Mouse (Mus musculus): Measurements from ENCODE around the gene Bcap31.
"Not testable (repeated sequence)": the region's sequence is repeated elsewhere in the genome, so short reads cannot be mapped to it uniquely, and the experiment has no call there.

Bcap31 gene

DNA sequence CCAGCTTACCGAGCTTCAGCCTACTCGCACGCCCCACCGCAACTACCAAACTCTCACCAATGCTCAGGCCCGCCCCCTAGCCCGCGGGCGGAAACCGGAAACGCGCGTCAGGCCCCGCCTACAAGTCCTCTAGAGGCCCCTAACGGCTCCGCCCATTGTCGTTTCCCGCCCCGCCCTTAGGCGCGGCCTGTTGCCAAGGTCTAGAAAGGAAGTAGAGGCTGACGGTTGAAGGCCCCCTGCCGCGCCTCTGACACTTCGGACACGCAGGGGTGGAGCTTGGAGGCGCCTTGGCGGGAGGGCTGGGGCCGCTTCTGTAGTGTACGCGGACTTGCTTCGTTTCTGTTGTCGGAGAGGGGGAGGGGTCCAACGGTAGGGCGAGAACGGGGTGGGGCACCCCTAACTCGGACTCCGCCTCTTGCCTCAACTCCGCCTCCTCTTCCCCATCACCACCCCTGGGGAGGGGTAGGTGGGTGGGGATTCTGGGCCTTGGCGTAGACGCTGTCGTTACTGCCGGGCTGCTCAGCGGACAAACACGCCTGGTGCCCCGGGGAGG lies at the start of gene Bcap31, which contains the start of gene Abcd1:
TSS of gene Bcap31 (minus strand) at position 67 of the 553 bp plus-strand sequence.
TSS of gene Abcd1 (plus strand) at position 489 of the 553 bp plus-strand sequence.
- peak; percentile 92 for DNase-seq (ENCODE audit: low spot score)

DNA sequence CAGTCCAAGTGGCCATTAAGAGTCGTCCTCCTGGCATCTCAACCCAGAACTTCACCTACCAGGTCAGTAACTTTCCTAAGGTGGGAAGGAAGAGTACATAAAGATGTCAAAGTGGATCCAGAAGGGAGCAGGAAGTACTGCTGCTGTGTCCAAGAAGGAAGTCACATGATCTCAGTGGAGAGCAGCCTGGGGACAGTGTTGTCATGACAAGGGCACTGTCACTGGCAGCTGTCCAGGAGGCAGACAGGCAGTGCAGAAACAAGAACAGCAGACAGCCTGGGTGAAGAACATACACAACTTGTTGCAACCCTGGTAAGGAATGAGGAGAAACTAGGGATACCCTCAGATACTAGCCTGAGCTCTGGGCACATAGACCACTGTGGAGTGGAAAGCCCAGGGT lies 49.3 kb upstream of the Bcap31 start:
- DNase-seq (ENCODE audit: low spot score): peak; percentile 41

DNA sequence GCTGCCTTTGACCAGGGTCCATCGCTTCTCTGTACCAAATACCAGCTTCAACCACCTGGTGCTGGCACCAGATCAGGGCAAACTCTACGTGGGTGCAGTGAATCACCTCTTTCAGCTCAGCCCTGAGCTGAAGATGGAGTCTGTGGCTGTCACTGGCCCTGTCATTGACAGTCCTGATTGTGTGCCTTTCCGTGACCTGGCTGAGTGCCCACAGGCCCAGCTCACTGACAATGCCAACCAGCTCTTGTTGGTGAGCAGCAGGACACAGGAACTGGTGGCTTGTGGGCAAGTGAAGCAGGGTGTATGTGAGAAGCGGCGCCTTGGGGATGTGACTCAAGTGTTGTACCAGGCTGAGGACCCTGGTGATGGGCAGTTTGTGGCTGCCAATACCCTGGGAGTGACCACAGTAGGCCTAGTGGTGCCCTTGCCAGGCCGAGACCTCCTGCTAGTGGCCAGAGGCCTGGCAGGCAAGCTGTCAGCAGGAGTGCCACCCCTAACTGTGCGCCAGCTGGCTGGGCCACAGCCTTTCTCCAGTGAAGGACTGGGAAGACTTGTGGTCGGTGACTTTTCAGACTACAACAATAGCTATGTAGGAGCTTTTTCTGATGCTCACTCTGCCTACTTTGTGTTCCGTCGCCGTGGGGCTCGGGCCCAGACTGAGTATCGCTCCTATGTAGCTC lies 42.8 kb upstream of the Bcap31 start:
- DNase-seq (ENCODE audit: low spot score): peak; percentile 46

DNA sequence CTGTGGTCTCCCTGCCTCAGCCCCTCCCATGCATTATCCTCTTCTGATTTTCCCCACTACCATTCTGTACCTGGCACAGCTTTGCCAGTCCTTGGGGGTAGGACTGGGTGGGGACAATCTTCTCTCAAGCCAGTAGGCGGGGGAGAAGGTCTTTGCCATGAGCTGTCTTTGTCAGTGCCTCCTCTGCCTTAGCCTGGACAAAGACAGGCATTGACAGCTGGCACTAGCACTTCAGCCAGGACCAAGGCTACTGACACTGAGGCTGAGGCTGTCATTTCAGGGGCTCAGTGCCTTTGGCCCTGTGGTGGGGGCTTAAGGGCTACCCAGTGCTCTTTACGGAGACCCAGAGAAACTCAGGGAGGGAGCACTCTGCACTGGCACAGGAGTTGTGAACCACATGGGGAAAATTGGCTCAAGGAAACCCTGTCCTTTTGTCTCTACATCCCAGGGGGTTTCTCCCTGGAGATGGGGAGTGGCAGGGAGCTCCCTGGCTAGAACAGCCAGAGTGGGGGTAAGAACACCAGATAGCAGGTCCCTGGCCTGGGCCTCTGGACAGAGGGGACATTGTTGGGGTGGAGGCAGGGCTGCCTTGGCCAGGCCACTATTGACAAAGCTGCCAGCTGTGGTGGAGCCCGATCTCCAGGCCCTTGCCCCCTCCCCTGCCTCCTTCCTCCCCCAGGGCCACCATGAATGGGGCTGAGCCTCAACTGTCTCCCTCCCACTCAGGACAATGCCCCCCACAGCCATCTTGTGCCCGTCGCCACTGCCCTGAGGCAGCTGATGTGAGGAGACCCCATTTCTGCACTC lies 40.6 kb upstream of the Bcap31 start, which contains the start of gene Plxnb3:
TSS of gene Plxnb3 (plus strand) at position 757 of the 807 bp plus-strand sequence.
- peak; percentile 41 for DNase-seq (ENCODE audit: low spot score)

DNA sequence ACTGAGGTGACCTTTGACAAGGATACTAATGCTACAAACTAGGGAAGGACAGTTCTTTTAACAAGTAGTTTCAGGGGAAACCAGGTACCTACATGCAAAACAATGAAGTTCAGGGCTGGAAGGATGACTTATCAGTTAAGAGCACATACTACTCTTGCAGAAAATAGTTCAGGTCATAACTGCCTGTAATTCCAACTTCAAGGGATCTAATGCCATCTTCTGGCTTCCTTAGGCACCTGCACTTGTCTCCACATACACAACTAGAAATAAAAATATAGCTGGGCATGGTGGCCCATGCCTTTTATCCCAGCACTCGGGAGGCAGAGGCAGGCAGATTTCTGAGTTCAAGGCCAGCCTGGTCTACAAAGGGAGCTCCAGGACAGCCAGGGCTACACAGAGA lies 33.0 kb upstream of the Bcap31 start:
- no peak for DNase-seq (ENCODE audit: low spot score)

DNA sequence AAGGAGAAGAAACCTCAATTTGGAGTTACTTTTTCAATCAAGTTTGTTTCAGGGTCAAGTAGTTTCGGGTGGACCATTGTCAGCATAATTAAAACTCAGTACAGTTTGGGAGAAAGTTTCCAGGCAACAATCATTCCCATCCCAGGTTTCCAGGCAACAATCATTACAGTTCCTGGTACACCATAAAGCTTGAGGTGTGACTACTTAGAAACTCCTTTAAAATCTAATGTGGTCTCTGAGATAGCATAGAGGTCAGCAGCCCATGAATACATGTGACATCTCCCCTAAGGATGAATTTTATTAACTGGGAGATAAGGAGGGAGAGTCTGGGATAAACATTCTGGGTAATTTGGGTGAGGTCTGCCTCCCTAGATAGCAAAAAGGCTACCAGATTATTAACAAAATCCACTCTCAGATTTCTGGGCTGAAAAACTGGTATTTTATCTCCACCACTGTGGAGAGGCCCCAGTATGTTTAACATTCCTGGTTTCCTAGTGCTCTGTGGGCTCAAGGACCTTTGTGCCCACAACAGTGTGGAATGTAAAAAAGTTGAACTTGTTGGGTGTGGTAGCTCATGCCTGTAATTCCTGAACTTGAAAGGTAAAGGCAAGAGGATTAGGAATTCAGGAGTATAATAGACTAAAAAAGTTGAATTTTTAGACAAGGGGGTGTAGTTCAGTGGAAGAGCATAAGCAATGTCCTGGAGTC lies 29.0 kb upstream of the Bcap31 start:
- DNase-seq (ENCODE audit: low spot score): no peak

DNA sequence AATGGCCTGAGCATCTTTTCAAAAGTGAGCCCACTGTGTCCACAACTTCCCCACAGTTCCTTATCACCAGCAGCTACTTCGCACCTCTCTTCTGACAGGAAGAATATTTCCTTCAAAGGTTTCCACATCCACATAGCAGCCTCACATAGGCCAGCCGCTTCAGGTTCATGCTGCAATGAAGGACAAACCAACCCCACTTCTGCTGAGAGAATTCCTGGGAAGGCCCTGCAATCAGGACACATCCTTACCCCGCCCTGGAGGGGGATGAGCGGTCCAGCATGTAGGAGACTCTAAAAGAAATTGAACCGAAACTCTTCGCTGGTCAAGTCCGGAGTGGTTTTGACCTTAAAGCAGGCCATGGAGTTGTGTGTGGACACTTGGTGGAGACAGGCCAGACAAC lies 23.9 kb upstream of the Bcap31 start:
- not testable (repeated sequence) for DNase-seq (ENCODE audit: low spot score)

DNA sequence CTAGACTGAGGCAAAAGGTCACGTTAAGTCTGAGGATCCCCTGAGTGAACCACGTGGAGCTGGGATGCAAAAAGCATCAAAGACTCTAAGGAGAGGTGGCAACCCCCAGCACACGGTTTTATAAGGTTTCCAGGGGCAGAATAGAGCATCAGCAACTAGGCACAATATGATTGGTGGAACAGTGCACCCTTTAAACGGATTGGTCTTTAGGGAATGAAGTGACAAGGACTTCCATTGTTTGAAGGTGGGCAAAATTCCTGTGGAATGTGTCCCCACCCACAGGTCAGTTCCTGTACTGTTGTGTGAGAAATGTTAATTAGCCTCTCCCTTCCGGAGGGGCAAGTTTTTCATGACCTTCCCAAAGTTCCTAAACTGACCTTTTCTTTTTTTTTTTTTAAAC lies 23.2 kb upstream of the Bcap31 start:
- DNase-seq (ENCODE audit: low spot score): no peak

DNA sequence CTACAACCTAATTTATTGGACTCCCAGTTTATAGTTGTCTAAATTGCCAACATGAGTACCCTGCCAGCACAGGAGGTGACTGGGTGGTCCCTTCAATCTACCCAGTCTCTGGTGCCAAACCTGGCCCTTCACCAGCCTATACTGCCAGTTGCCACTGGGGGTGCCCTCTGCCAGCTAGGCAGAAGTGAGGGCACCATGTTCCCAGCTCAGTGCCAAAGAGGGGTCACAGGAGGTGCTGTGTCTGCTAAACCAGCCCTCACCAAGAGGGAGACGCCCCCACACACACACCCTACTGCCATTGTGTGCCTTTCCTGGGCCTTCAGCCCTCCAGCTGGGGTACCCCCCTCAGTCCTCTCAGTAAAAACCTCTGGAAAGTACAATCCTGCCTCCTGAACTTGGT lies 22.2 kb upstream of the Bcap31 start:
- no peak for DNase-seq (ENCODE audit: low spot score)

DNA sequence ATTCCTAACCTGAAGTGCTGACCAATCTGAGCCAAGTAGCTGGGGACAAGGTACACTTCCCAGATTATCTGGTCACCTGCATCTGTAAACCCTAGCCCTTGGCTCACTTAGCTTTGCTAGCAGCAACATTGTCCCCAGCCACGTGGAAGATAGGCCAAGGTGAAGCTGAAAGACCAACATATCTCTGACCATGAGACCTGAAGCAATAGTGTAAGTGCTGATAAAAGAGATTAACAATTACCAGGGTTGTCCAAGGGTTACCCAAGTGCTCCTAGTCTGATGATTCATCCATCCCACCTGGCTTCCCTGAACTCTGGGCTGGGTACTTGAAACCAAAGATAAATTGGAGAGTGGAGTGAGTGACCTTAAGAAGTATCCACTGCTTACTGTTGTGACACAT lies 14.9 kb upstream of the Bcap31 start:
- no peak for DNase-seq (ENCODE audit: low spot score)

DNA sequence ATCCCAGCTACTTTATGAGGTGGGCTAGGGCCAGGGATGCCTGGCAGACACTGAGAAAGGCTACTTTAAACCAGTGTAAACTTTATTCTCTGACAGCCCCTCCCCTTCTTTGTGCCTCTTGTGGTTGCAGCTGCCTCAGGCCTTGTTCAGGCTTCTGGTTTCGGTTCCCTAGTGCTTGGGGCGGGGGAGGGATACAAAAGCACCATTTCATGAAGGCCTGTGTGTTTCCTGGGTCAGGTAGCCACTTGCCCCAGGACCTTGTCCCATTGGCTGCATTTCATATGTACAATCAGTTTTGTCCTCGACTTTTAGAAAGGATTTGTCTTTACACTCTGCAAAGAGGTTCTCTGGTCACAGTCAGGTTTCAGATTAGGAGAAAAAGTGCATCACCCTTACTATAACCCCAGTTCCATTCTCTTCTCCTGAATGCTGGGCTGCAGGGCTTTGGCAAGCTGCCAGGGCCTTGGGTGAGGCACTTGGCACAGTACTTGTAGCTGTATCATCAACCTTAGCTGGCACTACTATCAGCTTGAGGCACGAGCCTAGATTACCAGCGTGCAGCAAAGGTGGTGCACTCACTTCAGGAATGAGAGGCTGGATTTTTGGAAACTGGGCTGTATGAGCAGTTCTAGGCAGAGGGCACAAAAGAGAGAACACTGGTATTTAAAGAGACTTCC lies 2.8 kb upstream of the Bcap31 start:
- peak; percentile 23 for DNase-seq (ENCODE audit: low spot score)

DNA sequence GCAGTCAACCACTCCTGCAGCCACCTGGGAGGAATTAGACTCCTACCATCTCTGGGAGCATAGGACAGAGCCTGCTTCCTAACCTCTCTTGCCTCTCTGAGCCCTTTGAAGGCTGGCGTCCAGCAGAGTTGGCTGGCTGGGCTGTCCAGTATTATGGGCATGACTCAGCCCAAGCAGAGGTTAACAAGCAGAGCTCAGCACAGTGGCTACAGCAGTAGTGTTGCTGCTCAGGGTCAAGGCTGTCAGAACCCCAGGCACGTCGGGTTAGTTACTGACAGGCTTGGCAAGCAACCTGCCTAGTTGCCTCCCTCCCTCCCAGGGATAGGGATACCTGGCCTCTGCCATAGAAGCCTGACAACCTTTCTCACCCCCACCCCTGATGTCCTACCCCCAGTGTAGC lies 2.3 kb upstream of the Bcap31 start:
- peak; percentile 6 for DNase-seq (ENCODE audit: low spot score)

DNA sequence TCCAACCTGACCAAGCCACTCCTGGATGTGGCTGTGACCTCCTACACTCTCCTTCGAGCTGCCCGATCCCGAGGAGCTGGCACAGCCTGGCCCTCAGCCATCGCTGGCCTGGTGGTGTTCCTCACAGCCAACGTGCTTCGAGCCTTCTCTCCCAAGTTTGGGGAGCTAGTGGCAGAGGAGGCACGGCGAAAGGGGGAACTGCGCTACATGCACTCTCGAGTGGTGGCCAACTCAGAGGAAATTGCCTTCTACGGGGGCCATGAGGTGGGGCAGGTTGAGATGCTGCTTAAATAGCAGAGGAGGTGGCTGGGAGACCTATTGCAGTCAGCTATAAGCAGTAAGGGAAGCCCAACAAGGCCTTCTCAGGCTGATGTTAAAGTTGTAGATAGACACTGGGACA lies 1.7 kb upstream of the Bcap31 start:
- no peak for DNase-seq (ENCODE audit: low spot score)

DNA sequence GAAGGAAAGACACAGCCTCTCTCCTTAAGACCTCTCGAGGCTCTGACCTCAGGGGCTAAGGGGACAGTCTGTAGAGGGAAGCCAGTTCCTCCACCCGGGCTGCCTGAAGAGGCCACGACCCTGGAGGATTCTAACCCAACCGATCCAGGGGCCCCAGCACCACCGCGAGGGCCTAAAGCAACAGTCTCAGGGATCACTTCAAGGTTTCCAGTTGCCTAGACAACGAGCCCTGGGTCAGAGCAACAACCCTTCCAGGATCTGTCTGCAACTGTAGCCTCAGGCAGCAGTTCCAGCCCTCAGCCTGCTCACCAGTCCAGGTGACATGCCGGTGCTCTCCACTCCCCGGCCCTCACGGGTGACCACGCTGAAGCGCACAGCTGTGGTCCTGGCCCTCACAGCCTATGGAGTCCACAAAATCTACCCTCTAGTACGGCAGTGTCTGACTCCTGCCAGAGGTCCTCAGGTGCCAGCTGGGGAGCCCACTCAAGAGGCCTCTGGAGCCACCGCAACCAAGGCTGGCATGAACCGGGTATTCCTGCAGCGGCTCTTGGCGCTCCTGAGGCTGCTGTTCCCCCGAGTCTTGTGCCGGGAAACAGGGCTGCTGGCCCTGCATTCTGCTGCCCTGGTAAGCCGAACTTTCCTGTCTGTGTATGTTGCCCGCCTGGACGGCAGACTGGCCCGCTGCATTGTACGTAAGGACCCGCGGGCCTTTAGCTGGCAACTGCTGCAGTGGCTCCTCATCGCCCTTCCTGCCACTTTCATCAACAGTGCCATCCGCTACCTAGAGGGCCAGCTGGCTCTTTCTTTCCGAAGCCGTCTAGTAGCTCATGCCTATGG lies 952 bp upstream of the Bcap31 start:
- DNase-seq (ENCODE audit: low spot score): peak; percentile 18

DNA sequence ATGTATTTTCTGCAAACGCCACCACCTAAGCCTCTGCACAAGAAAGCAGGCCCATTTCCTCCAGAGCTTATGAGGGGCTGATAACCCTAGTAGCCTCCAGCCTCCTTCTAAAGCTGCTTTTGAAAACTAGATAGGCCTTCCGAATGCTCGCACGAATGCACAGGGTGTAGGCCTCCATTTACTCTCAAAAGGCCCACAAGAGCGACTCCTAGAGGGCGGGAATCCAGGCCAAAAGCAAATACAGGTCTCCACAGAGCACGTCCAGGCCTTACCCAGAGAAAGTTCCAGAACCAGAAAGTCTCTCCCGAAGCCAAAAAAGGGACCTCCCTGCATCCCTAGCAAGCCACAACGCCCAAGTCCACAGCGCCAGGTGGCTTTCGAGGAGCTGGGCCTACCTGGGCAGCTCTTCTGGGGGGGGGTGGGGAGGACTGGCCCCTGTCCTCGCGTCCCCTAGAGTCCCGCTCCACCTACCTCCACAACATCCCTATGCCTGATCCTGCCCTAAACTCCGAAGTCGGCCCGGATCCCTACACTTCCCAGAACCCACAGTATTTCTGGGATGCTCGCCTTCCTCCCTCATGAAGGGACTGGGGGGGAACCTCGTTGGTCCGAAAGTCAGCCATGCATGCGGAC lies 383 bp downstream of the Bcap31 start:
- DNase-seq (ENCODE audit: low spot score): peak; percentile 25

DNA sequence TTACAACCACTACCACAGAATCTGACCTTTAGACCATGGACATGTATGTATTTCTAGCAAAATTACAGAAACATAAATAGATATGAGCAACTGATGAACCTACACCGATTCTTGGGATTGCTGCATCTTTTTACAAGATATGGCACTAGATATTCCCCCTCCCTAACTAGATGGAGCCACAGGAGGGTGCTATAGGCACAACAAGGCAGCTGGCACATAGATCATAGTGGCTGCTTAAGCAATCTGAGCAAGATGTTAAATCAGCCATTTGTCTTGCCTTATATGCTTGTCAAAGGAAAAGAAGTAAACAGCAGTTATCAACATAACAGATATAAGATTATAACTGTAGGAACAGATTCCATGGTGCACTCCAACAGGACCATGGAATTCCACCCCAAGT lies 15.5 kb downstream of the Bcap31 start:
- DNase-seq (ENCODE audit: low spot score): no peak

DNA sequence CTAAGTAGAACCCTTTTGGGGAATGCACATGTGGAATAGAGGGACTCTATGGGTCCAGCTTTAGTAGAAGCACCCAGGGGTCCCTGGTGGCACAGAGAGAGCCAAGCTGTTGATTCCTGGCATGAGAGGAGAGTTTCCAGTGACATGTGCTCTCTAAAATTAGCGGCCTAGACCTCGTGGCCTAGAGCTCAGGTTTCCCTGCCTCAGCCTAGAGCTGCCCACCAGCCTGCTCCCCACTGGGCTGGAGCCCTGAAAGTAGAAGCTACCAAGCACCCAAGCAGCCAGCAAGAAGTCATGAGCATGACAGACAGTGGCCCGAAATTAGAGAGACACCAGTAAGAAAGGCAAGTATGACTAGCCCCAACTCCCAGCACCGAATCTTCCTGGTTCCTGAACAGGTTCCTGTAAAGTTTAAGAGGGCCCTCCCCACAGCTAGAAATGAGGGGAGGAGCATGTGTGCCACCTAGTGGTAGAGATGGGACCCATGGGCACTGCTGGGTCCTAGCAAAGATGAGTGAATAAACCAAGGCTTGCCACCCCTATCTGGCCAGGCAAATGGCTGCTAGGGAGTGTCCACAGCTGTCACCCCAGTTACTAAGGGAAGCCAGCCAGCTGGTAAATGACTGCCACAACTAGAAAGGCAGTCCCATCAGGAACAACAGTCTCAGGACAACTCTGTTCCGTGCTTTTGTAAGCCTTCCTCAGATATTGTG lies 24.9 kb downstream of the Bcap31 start:
- DNase-seq (ENCODE audit: low spot score): peak; percentile 58

DNA sequence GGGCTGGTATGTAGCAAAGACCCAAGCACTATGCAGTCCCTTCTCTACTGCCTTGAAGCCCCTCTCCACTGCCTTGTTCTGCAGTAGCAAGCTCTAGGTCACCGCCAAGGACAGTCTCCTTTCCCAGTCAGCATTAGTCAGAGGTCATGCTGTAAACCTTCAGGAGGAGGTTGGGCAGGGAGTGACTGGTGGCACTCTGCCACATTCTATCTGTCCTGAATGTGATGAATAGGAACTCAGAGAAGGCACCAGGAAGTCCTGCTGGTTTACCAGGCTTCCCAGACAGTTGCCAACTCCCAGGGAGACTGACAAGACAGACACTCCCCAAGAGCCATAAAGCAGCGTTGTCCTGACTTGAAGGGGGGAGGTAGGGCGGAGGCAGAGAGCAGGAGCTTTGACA lies 30.3 kb downstream of the Bcap31 start:
- no peak for DNase-seq (ENCODE audit: low spot score)

DNA sequence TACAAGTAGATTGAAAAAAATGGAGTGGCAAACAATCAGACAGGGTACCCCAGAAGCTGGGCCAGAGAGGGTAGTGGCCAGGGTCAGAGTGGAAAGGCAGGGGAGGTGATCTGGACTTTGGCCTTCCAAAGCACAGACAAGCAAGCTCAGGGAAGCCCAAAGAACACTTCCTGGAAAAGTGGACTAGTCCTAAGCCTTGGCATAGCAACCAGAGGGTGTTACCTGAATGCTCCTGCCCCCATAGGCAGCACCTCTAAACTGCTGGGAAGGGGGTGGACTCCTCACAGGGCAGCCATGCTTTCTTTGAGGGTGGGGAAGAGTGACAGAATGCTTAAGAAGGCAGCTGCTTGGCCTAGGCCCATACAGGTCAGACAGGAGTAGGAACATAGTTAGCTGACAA lies 31.0 kb downstream of the Bcap31 start:
- DNase-seq (ENCODE audit: low spot score): no peak

DNA sequence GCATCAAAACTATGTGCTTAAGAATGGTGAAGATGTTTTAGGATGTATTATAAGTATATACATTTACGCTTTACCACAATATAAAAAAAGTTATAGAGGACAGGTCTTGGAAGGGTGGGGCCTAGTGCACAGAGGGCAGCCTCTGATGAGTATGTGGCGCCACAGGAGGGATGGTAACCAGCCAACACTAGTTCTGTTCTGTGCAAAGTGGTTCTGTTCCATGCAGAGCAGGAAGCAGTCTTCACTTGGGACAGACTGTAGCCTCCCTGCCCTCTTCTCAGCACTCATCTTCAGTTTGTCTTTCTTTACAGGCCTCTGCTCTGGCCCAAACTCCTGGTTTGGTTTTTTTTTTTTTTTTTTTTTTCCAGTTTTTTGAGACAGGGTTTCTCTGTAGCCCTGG lies 31.8 kb downstream of the Bcap31 start:
- no peak for DNase-seq (ENCODE audit: low spot score)
